Mouse (Mus musculus): ENCODE data around the gene Htr1f. TPM values are rescaled to one million over a fixed set of nuclear protein-coding genes. Genes with fewer than 3 reads are reported as not detected.
"Not testable (repeated sequence)": the region's sequence is repeated elsewhere in the genome, so short reads cannot be mapped to it uniquely, and the experiment has no call there.

Gene Htr1f
- polyA plus RNA-seq (2015; fragmentation: Nextera tagmentation; extraction: Ambion mirVana), result not detected in 2 replicates

- Histone ChIP-seq H3K9ac (no peak within 1 kb of the TSS; the same call in 1 of the 2 replicates), H3K4me1 (replicated peaks) (no peaks in the 10 kb centered on the region)
These were observed at the start of gene Htr1f for GRCm38 (mm10) chr16:65105184-65105931. Gene Htr1f (minus strand): TSS chr16:65105854.

GRCm38 (mm10) chr16:65139771-65140170 is 34.1 kb upstream of the Htr1f start:
- Histone ChIP-seq H3K36me3 (no peaks in the 10 kb centered on the region), H3K27me3 (replicated peaks) (no peaks in the 10 kb centered on the region), H3K27ac (no peak overlapping the region), H3K4me3 (replicated peaks) (no peak overlapping the region), H3K9ac (no peak overlapping the region), H3K4me2 (replicated peaks) (no peak overlapping the region), H3K9me3 (no peaks in the 10 kb centered on the region), H3K4me1 (replicated peaks) (no peaks in the 10 kb centered on the region)
- WGBS, result 77% methylated on average over 2 of the region's 2 CpGs
- no peak for ATAC-seq

More at GRCm38 (mm10) chr16:65105184-65105931, at the start of gene Htr1f:
- Histone ChIP-seq H3K4me3 (replicated peaks) (peak within 1 kb of the TSS; percentile 35), H3K27ac (no peak within 1 kb of the TSS), H3K36me3 (no peaks in the 10 kb centered on the region), H3K4me2 (replicated peaks) (peak within 1 kb of the TSS; percentile 87), H3K9me3 (no peaks in the 10 kb centered on the region), H3K27me3 (replicated peaks) (peaks cover 8% of the 10 kb centered on the region; the same call in 1 of the 2 replicates)
- 5% methylated on average over 40 of the region's 41 CpGs for WGBS
- ATAC-seq, result no peak; the same call in 1 of the 2 replicates

GRCm38 (mm10) chr16:65129391-65129790 is 23.7 kb upstream of the Htr1f start:
- Histone ChIP-seq H3K27ac (no peak overlapping the region), H3K27me3 (replicated peaks) (no peaks in the 10 kb centered on the region), H3K36me3 (no peaks in the 10 kb centered on the region), H3K4me2 (replicated peaks) (no peak overlapping the region), H3K9ac (no peak overlapping the region), H3K4me1 (replicated peaks) (no peaks in the 10 kb centered on the region), H3K4me3 (replicated peaks) (no peak overlapping the region), H3K9me3 (no peaks in the 10 kb centered on the region)
- 87% methylated on average over 2 of the region's 2 CpGs for WGBS
- ATAC-seq, result no peak

- no peaks in the 10 kb centered on the region for H3K27me3 ChIP-seq (replicated peaks)
- no peaks in the 10 kb centered on the region for H3K4me1 ChIP-seq (replicated peaks)
- no peak for ATAC-seq
- no peaks in the 10 kb centered on the region for H3K9me3 ChIP-seq
- H3K9ac ChIP-seq, result no peak overlapping the region
- no peak overlapping the region for H3K4me3 ChIP-seq (replicated peaks)
- no peak overlapping the region for H3K4me2 ChIP-seq (replicated peaks)
- H3K27ac ChIP-seq, result no peak overlapping the region
- H3K36me3 ChIP-seq, result no peaks in the 10 kb centered on the region
- WGBS, result 72% methylated on average over 3 of the region's 3 CpGs
These were observed 22.2 kb upstream of the Htr1f start for GRCm38 (mm10) chr16:65127846-65128245.

- H3K4me2 ChIP-seq (replicated peaks), result no peak overlapping the region
- no peak for ATAC-seq
These were observed 6.6 kb upstream of the Htr1f start for GRCm38 (mm10) chr16:65112221-65112620.

GRCm38 (mm10) chr16:65093552-65093951 is 12.1 kb downstream of the Htr1f start:
- H3K27me3 ChIP-seq (replicated peaks), result no peaks in the 10 kb centered on the region
- no peak for ATAC-seq
- H3K4me1 ChIP-seq (replicated peaks), result no peaks in the 10 kb centered on the region
- H3K4me3 ChIP-seq (replicated peaks), result no peak overlapping the region
- no peak overlapping the region for H3K9ac ChIP-seq
- no peak overlapping the region for H3K27ac ChIP-seq
- H3K9me3 ChIP-seq, result no peaks in the 10 kb centered on the region
- no peaks in the 10 kb centered on the region for H3K36me3 ChIP-seq
- H3K4me2 ChIP-seq (replicated peaks), result no peak overlapping the region
- 91% methylated on average over 5 of the region's 5 CpGs for WGBS

More at GRCm38 (mm10) chr16:65112221-65112620, 6.6 kb upstream of the Htr1f start:
- no peaks in the 10 kb centered on the region for H3K27me3 ChIP-seq (replicated peaks)
- no peak overlapping the region for H3K4me3 ChIP-seq (replicated peaks)
- H3K27ac ChIP-seq, result no peak overlapping the region
- H3K36me3 ChIP-seq, result no peaks in the 10 kb centered on the region
- H3K9me3 ChIP-seq, result no peaks in the 10 kb centered on the region
- 90% methylated on average over 1 of the region's 1 CpGs for WGBS
- H3K4me1 ChIP-seq (replicated peaks), result no peaks in the 10 kb centered on the region
- no peak overlapping the region for H3K9ac ChIP-seq

GRCm38 (mm10) chr16:65083475-65083874 is 22.2 kb downstream of the Htr1f start:
- no peaks in the 10 kb centered on the region for H3K9me3 ChIP-seq
- no peaks in the 10 kb centered on the region for H3K4me1 ChIP-seq (replicated peaks)
- H3K4me2 ChIP-seq (replicated peaks), result no peak overlapping the region
- H3K9ac ChIP-seq, result no peak overlapping the region
- WGBS, result 36% methylated on average over 2 of the region's 2 CpGs
- ATAC-seq, result no peak
- no peak overlapping the region for H3K27ac ChIP-seq
- no peak overlapping the region for H3K4me3 ChIP-seq (replicated peaks)
- H3K36me3 ChIP-seq, result no peaks in the 10 kb centered on the region
- H3K27me3 ChIP-seq (replicated peaks), result no peaks in the 10 kb centered on the region

GRCm38 (mm10) chr16:65069867-65070266 is 35.8 kb downstream of the Htr1f start:
- Histone ChIP-seq H3K4me3 (replicated peaks) (no peak overlapping the region), H3K27me3 (replicated peaks) (no peaks in the 10 kb centered on the region), H3K27ac (no peak overlapping the region), H3K4me2 (replicated peaks) (no peak overlapping the region), H3K36me3 (no peaks in the 10 kb centered on the region), H3K9ac (no peak overlapping the region), H3K4me1 (replicated peaks) (no peaks in the 10 kb centered on the region), H3K9me3 (no peaks in the 10 kb centered on the region)
- ATAC-seq, result no peak
- 68% methylated on average over 1 of the region's 1 CpGs for WGBS

GRCm38 (mm10) chr16:65066264-65066663 is 39.4 kb downstream of the Htr1f start:
- Histone ChIP-seq H3K9ac (no peak overlapping the region), H3K9me3 (no peaks in the 10 kb centered on the region), H3K4me3 (replicated peaks) (no peak overlapping the region), H3K27ac (no peak overlapping the region), H3K36me3 (no peaks in the 10 kb centered on the region), H3K4me1 (replicated peaks) (no peaks in the 10 kb centered on the region), H3K4me2 (replicated peaks) (no peak overlapping the region), H3K27me3 (replicated peaks) (no peaks in the 10 kb centered on the region)
- no peak for ATAC-seq

- not testable (repeated sequence) for H3K9ac ChIP-seq; H3K4me1 ChIP-seq (replicated peaks); H3K27ac ChIP-seq; H3K4me2 ChIP-seq (replicated peaks); H3K27me3 ChIP-seq (replicated peaks); ATAC-seq; H3K36me3 ChIP-seq; H3K4me3 ChIP-seq (replicated peaks); H3K9me3 ChIP-seq
- WGBS, result 94% methylated on average over 5 of the region's 5 CpGs
These were observed 67.8 kb downstream of the Htr1f start for GRCm38 (mm10) chr16:65037660-65038425.

- 48% methylated on average over 1 of the region's 1 CpGs for WGBS
- no peak for ATAC-seq
- Histone ChIP-seq H3K4me1 (replicated peaks) (no peaks in the 10 kb centered on the region), H3K27ac (no peak overlapping the region), H3K4me2 (replicated peaks) (no peak overlapping the region), H3K36me3 (no peaks in the 10 kb centered on the region), H3K27me3 (replicated peaks) (no peaks in the 10 kb centered on the region), H3K9me3 (no peaks in the 10 kb centered on the region), H3K9ac (no peak overlapping the region), H3K4me3 (replicated peaks) (no peak overlapping the region)
These were observed 76.0 kb downstream of the Htr1f start for GRCm38 (mm10) chr16:65029675-65030074.

GRCm38 (mm10) chr16:65022364-65022763 is 83.3 kb downstream of the Htr1f start:
- H3K4me3 ChIP-seq (replicated peaks), result no peak overlapping the region
- H3K9ac ChIP-seq, result no peak overlapping the region
- H3K36me3 ChIP-seq, result no peaks in the 10 kb centered on the region
- no peak overlapping the region for H3K4me2 ChIP-seq (replicated peaks)
- no peak for ATAC-seq
- H3K27me3 ChIP-seq (replicated peaks), result no peaks in the 10 kb centered on the region
- no peak overlapping the region for H3K27ac ChIP-seq
- WGBS, result 80% methylated on average over 3 of the region's 3 CpGs
- H3K9me3 ChIP-seq, result no peaks in the 10 kb centered on the region
- no peaks in the 10 kb centered on the region for H3K4me1 ChIP-seq (replicated peaks)
